11 mouse cellular contexts compared by ENCODE assay signal in the genomic region with DNA sequence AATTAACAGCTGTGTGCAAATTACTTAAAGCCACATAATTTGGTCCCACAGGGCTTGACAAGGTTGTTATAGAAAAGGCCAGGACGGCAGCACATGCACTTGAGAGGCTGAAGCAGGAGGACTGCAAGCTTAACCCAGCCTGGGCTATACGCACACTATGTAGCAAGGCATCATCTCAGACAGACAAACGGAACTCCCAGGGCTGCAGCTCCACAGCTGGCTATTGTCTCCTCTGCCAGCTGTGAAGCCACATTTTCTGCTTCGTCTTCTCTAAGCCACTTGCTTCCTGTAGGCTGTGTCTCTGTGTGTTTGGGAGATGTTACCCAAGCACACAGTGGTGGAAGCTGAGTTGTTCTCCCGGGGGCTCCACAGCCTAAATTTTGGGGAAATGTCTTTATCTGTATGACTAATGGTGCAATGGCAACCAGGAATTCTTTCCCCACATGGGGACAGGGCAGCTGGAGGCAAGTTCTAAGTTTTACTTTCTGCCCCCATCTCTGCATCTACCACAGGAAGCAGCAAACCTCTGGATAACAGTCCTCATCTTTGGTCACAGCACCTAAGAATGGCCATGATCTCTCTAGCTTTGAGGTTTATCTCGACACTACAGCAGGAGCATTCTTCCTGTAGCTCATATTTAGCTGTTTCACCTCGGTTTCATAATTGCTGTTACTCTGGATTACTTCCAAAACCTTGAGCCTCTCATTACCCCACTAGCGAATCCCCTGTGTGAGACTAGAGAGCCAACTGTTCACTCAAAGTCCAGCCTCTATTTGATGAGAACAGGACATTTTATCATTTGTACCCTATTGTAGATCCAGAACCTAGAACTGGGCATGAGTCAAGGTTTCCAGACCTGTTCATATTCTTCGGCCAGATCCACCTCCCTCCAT. TPM values are rescaled to one million over a fixed set of nuclear protein-coding genes. Genes with fewer than 3 reads are reported as not detected.
DNase-seq lines count a peak whose midpoint lies in the region; ATAC-seq and TF ChIP-seq lines count a peak whose summit lies in the region.
"Had no signal": no experiment of that assay in that cellular context is flagged by ENCODE, and none has a peak within 500 bp of the region (broad histone marks: within the 10 kb centered on the region; RNA-seq: fewer than 3 reads in every experiment).

No protein-coding gene starts in this region.

- peak overlapping the region; percentile 75 for H3K9ac ChIP-seq in MEL (ENCODE audit: control insufficient read depth, low read depth, low read length, poor library complexity, severe bottlenecking)
- H3K9ac ChIP-seq in liver, embryonic 12.5 days = no peak overlapping the region; the same call in 1 of the 2 replicates
- H3K9ac ChIP-seq in neural tube, embryonic 14.5 days (replicated peaks; ENCODE audit: low read depth, low read length) = no peak overlapping the region
- H3K9ac ChIP-seq: embryonic facial prominence, embryonic 15.5 days; intestine, embryonic 15.5 days had no signal

- TF ChIP-seq RAD21 in MEL (IDR thresholded peaks at IDR 0.05; ENCODE audit: low read depth, low read length) = no peak

- peak; percentile 99 for TF ChIP-seq EP300 in MEL (IDR thresholded peaks at IDR 0.05; ENCODE audit: low read depth in 1 of 2, low read length in 2 of 2)

- H3K36me3 ChIP-seq in MEL (ENCODE audit: control insufficient read depth in 1 of 2, insufficient read depth in 2 of 2, low read length in 2 of 2) = peaks cover 4 to 42% of the 10 kb centered on the region in 2 experiments; a peak in 3 of 4 replicates
- no peaks in the 10 kb centered on the region for H3K36me3 ChIP-seq in liver, embryonic 12.5 days
- no peaks in the 10 kb centered on the region for H3K36me3 ChIP-seq in neural tube, embryonic 14.5 days (ENCODE audit: control insufficient read depth, insufficient read depth, low read length)
- H3K36me3 ChIP-seq in embryonic facial prominence, embryonic 10.5 days (replicated peaks) = no peaks in the 10 kb centered on the region
- H3K36me3 ChIP-seq: embryonic facial prominence, embryonic 15.5 days; intestine, embryonic 15.5 days had no signal

- no peaks in the 10 kb centered on the region for H3K9me3 ChIP-seq in MEL (replicated peaks; ENCODE audit: insufficient read depth, low read length)
- H3K9me3 ChIP-seq in liver, embryonic 12.5 days (replicated peaks) = no peaks in the 10 kb centered on the region
- no peaks in the 10 kb centered on the region for H3K9me3 ChIP-seq in neural tube, embryonic 14.5 days (ENCODE audit: control insufficient read depth, low read length)
- H3K9me3 ChIP-seq in embryonic facial prominence, embryonic 10.5 days = no peaks in the 10 kb centered on the region
- H3K9me3 ChIP-seq: embryonic facial prominence, embryonic 15.5 days; intestine, embryonic 15.5 days had no signal

- H3K4me1 ChIP-seq in MEL (ENCODE audit: control insufficient read depth in 1 of 2, insufficient read depth in 2 of 2, low read length in 2 of 2) = peaks cover 29 to 46% of the 10 kb centered on the region in 2 experiments
- H3K4me1 ChIP-seq in liver, embryonic 12.5 days = peaks cover 66% of the 10 kb centered on the region
- H3K4me1 ChIP-seq in neural tube, embryonic 14.5 days (ENCODE audit: control insufficient read depth, insufficient read depth, low read length) = peaks cover 37% of the 10 kb centered on the region
- peaks cover 8% of the 10 kb centered on the region for H3K4me1 ChIP-seq in embryonic facial prominence, embryonic 10.5 days

- no peak for DNase-seq in gastrocnemius, adult 2 months
- no peak for DNase-seq in gastrocnemius, postnatal 14 days
- peak; percentile 95 for DNase-seq in MEL (ENCODE audit: low read depth, low spot score)
- no peak for DNase-seq in kidney, postnatal 4 days
- no peak for DNase-seq in embryonic facial prominence, embryonic 10.5 days (ENCODE audit: low spot score)
- no peak for DNase-seq in gastrocnemius, postnatal 4 days (ENCODE audit: low spot score in 2 of 2)

- ATAC-seq in liver, embryonic 12.5 days = peak; percentile 78
- ATAC-seq in neural tube, embryonic 14.5 days (ENCODE audit: low read depth) = no peak
- ATAC-seq: intestine, embryonic 15.5 days had no signal

- TF ChIP-seq CTCF in gastrocnemius, adult 2 months (IDR thresholded peaks at IDR 0.05) = no peak
- TF ChIP-seq CTCF in MEL (IDR thresholded peaks at IDR 0.05 in 2 of 3, conservative IDR thresholded peaks at IDR 0.05 in 1 of 3; ENCODE audit: control insufficient read depth in 1 of 3, insufficient read depth in 1 of 3, low read depth in 2 of 3, low read length in 3 of 3, poor library complexity in 1 of 3, severe bottlenecking in 1 of 3) = no peak

- 16% methylated on average over 9 of the region's 9 CpGs for WGBS in liver, embryonic 12.5 days (ENCODE audit: insufficient replicate concordance)
- WGBS in neural tube, embryonic 14.5 days = 71% methylated on average over 9 of the region's 9 CpGs
- 72% methylated on average over 9 of the region's 9 CpGs for WGBS in embryonic facial prominence, embryonic 10.5 days

- peak overlapping the region; percentile 96 for H3K4me3 ChIP-seq in gastrocnemius, adult 2 months
- H3K4me3 ChIP-seq in MEL (ENCODE audit: control insufficient read depth in 1 of 2, insufficient read depth in 1 of 2, low read depth in 2 of 2, low read length in 2 of 2) = peak overlapping the region; percentile 32 to 63
- peak overlapping the region; percentile 18; the same call in 1 of the 2 replicates for H3K4me3 ChIP-seq in liver, embryonic 12.5 days
- no peak overlapping the region for H3K4me3 ChIP-seq in neural tube, embryonic 14.5 days (ENCODE audit: low read depth, low read length)
- no peak overlapping the region for H3K4me3 ChIP-seq in embryonic facial prominence, embryonic 10.5 days
- H3K4me3 ChIP-seq: embryonic facial prominence, embryonic 15.5 days; heart, adult 2 months; intestine, embryonic 15.5 days had no signal

- intact Hi-C loops in gastrocnemius, adult 2 months (cut with DNase I) = no loop called here
- intact Hi-C loops in gastrocnemius, postnatal 14 days (cut with DNase I; ENCODE audit: low total_unique reads) = no loop called here

- H3K4me2 ChIP-seq in liver, embryonic 12.5 days = peak overlapping the region; percentile 54
- H3K4me2 ChIP-seq in neural tube, embryonic 14.5 days (ENCODE audit: low read depth, low read length) = peak overlapping the region; percentile 42
- H3K4me2 ChIP-seq: embryonic facial prominence, embryonic 15.5 days; intestine, embryonic 15.5 days had no signal

- H3K79me2 ChIP-seq in MEL (ENCODE audit: control insufficient read depth, insufficient read depth, low read length, poor library complexity) = peaks cover 32% of the 10 kb centered on the region

- H3K27me3 ChIP-seq in MEL (ENCODE audit: control insufficient read depth in 1 of 2, insufficient read depth in 2 of 2, low read length in 2 of 2) = no peaks in the 10 kb centered on the region
- H3K27me3 ChIP-seq in liver, embryonic 12.5 days (replicated peaks) = peaks cover 15% of the 10 kb centered on the region
- H3K27me3 ChIP-seq in neural tube, embryonic 14.5 days (ENCODE audit: control insufficient read depth, insufficient read depth, low read length) = no peaks in the 10 kb centered on the region
- H3K27me3 ChIP-seq in embryonic facial prominence, embryonic 10.5 days (replicated peaks; ENCODE audit: low read depth, poor library complexity, severe bottlenecking) = peaks cover 62% of the 10 kb centered on the region
- H3K27me3 ChIP-seq: intestine, embryonic 15.5 days had no signal

- peak overlapping the region; percentile 76 for H3K27ac ChIP-seq in gastrocnemius, adult 2 months
- peak overlapping the region; percentile 96 for H3K27ac ChIP-seq in MEL (ENCODE audit: control insufficient read depth, low read depth, low read length)
- peak overlapping the region; percentile 55 for H3K27ac ChIP-seq in liver, embryonic 12.5 days
- no peak overlapping the region for H3K27ac ChIP-seq in neural tube, embryonic 14.5 days (ENCODE audit: low read depth, low read length)
- H3K27ac ChIP-seq in embryonic facial prominence, embryonic 10.5 days (replicated peaks) = no peak overlapping the region
- H3K27ac ChIP-seq: embryonic facial prominence, embryonic 15.5 days; heart, adult 2 months; intestine, embryonic 15.5 days had no signal

- no peak; a peak in 1 of 4 replicates for TF ChIP-seq POLR2A in MEL (IDR thresholded peaks at IDR 0.05; ENCODE audit: control insufficient read depth in 1 of 2, insufficient read depth in 1 of 2, low read depth in 1 of 2, low read length in 2 of 2, poor library complexity in 1 of 2)

TF ChIP-seq in MEL, 35 proteins besides CTCF, POLR2A, EP300 and RAD21 (continues in another document):
- TF ChIP-seq MYB (IDR thresholded peaks at IDR 0.05; ENCODE audit: low read depth, low read length) (peak; percentile 68), GATA1 (IDR thresholded peaks at IDR 0.05; ENCODE audit: low read depth, low read length) (peak; percentile 99), JUND (IDR thresholded peaks at IDR 0.05; ENCODE audit: low read depth, low read length) (0 out of 2 replicates have a peak, but pooled peaks have one; percentile 53), UBTF (IDR thresholded peaks at IDR 0.05; ENCODE audit: borderline replicate concordance, insufficient read depth, low read depth, low read length) (no peak), SMC3 (IDR thresholded peaks at IDR 0.05; ENCODE audit: low read depth, low read length) (no peak), BHLHE40 (IDR thresholded peaks at IDR 0.05; ENCODE audit: borderline replicate concordance, low read depth, low read length) (peak; percentile 75; the same call in 1 of the 2 replicates), MXI1 (IDR thresholded peaks at IDR 0.05; ENCODE audit: low read depth, low read length) (no peak; the same call in 1 of the 2 replicates), MYC (IDR thresholded peaks at IDR 0.05; ENCODE audit: low read depth, low read length) (peak; percentile 80), MAX (IDR thresholded peaks at IDR 0.05; ENCODE audit: low read length) (peak; percentile 68), HCFC1 (IDR thresholded peaks at IDR 0.05; ENCODE audit: low read depth, low read length) (peak; percentile 49), CHD2 (IDR thresholded peaks at IDR 0.05; ENCODE audit: low read length) (peak; percentile 52), GABPA (IDR thresholded peaks at IDR 0.05; ENCODE audit: low read depth, low read length) (no peak), ZKSCAN1 (IDR thresholded peaks at IDR 0.05; ENCODE audit: low read depth, low read length) (no peak)

RNA-seq across cellular contexts. Expression of a gene that starts 6.1 kb away (rescaled TPM):
- total RNA-seq in gastrocnemius, adult 2 months (2021) = 10 to 100 TPM; 33.2 to 52.2 TPM
- 10 to 100 TPM; 22.3 to 22.7 TPM for total RNA-seq in gastrocnemius, postnatal 14 days (2021)
- total RNA-seq in MEL (2012; rRNA removed) = 3.0 and 4.3 TPM in 2 replicates
- 1 to 10 TPM in 1 of 2 experiments, not detected in 1; 3.0 TPM for polyA plus RNA-seq in MEL (2012; ENCODE audit: insufficient read depth in 1 of 2, insufficient read length in 2 of 2, low read depth in 1 of 2, low replicate concordance in 2 of 2, missing spikeins in 1 of 2)
- polyA plus RNA-seq in liver, embryonic 12.5 days (2016; fragmentation: Nextera tagmentation; extraction: Ambion mirVana) = 1.1 and 1.6 TPM in 2 replicates
- polyA plus RNA-seq in neural tube, embryonic 14.5 days (2014; fragmentation: Nextera tagmentation; extraction: Ambion mirVana) = 6.4 and 6.7 TPM in 2 replicates
- polyA plus RNA-seq in embryonic facial prominence, embryonic 10.5 days (2016; fragmentation: Nextera tagmentation; extraction: Ambion mirVana) = 0.43 and 0.57 TPM in 2 replicates
- 10 to 100 TPM; 18.1 to 19.3 TPM for total RNA-seq in gastrocnemius, postnatal 4 days (2021)

Comparison
In these comparisons a context has a peak if more than half of its experiments do, and no peak if none do; other contexts are left out.
1. H3K27ac ChIP-seq: peak in gastrocnemius, adult 2 months (single experiment), MEL (single experiment) and liver, embryonic 12.5 days (single experiment); none in neural tube, embryonic 14.5 days (single experiment) and embryonic facial prominence, embryonic 10.5 days (single experiment).
2. H3K4me3 ChIP-seq: peak in gastrocnemius, adult 2 months (single experiment), MEL (2 of 2) and liver, embryonic 12.5 days (single experiment); none in neural tube, embryonic 14.5 days (single experiment) and embryonic facial prominence, embryonic 10.5 days (single experiment).